Comparison of ENCODE assay signal across 8 mouse cellular contexts in the genomic region with DNA sequence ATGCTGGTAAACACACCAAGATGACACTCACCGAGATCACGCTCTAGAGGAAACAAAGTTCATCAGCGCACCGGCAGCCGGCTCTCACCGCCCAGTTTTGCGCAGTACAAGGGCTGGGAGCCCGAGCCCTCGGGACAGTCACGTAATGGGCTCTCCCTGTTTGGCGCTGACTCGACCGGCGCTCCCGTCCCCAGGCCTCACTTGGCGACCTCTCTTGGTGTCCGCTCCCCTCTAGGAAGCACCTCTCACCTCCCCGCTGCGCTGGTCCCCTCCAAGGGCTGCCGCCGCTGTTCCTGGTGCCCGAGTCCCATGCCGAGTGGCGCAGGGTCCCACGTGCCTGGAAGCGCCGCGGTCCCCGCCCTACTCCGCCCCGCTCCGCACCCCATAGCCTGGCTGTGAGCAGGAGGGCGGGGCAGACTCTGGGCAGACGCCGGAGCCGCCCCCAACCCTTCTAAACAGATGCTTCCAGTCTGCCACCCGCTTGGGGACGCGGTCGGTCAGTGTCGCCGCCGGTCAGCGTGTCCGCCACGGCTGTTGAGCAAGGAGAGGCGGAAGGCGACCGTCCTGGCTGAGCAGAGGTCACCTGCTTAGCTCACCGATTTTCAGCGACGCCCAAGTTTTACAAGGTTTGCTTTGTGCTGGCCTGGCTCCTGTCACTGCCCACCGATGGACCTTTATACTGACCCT. TPM values are rescaled to one million over a fixed set of nuclear protein-coding genes. Genes with fewer than 3 reads are reported as not detected.
DNase-seq lines count a peak whose midpoint lies in the region; ATAC-seq and TF ChIP-seq lines count a peak whose summit lies in the region.

No protein-coding gene starts in this region.

- peak overlapping the region; percentile 99 for H3K4me2 ChIP-seq in embryonic facial prominence, embryonic 14.5 days (ENCODE audit: low read depth, low read length)
- peak overlapping the region; percentile 92 for H3K4me2 ChIP-seq in heart, embryonic 15.5 days
- peak overlapping the region; percentile 79 for H3K4me2 ChIP-seq in lung, embryonic 16.5 days (ENCODE audit: low read depth, low read length)

- no peak for TF ChIP-seq POLR2A in olfactory bulb, adult 2 months (IDR thresholded peaks at IDR 0.05; ENCODE audit: insufficient read depth, low read depth, low read length)

- H3K9me3 ChIP-seq in embryonic facial prominence, embryonic 14.5 days (ENCODE audit: control insufficient read depth, low read length) = no peaks in the 10 kb centered on the region
- H3K9me3 ChIP-seq in heart, embryonic 15.5 days (replicated peaks) = no peaks in the 10 kb centered on the region
- H3K9me3 ChIP-seq in lung, embryonic 16.5 days (ENCODE audit: control insufficient read depth, low read length) = no peaks in the 10 kb centered on the region

- peak; percentile 96 for ATAC-seq in embryonic facial prominence, embryonic 14.5 days (ENCODE audit: low read depth)
- ATAC-seq in heart, embryonic 15.5 days (replicated peaks; ENCODE audit: insufficient number of reproducible peaks, insufficient read depth, low FRiP score, low read depth) = peak; percentile 94
- ATAC-seq in lung, embryonic 16.5 days (ENCODE audit: low read depth) = peak; percentile 97

- under 1% methylated on average over 42 of the region's 53 CpGs for WGBS in embryonic facial prominence, embryonic 14.5 days
- WGBS in heart, embryonic 15.5 days = under 1% methylated on average over 53 of the region's 53 CpGs
- WGBS in lung, embryonic 16.5 days = under 1% methylated on average over 53 of the region's 53 CpGs
- WGBS in olfactory bulb, adult 2 months = 2% methylated on average over 53 of the region's 53 CpGs

- H3K4me1 ChIP-seq in embryonic facial prominence, embryonic 14.5 days (ENCODE audit: control insufficient read depth, insufficient read depth, low read length) = peaks cover 17% of the 10 kb centered on the region
- H3K4me1 ChIP-seq in heart, embryonic 15.5 days (replicated peaks) = peaks cover 14% of the 10 kb centered on the region
- H3K4me1 ChIP-seq in lung, embryonic 16.5 days (replicated peaks; ENCODE audit: control insufficient read depth, insufficient read depth, low read length) = peaks cover 16% of the 10 kb centered on the region
- H3K4me1 ChIP-seq in olfactory bulb, adult 2 months (ENCODE audit: control insufficient read depth, insufficient read depth, low read length) = peaks cover 15% of the 10 kb centered on the region

- no peak for TF ChIP-seq CTCF in olfactory bulb, adult 2 months (IDR thresholded peaks at IDR 0.05; ENCODE audit: insufficient read depth, low read depth, low read length)

- peak overlapping the region; percentile 56 for H3K4me3 ChIP-seq in embryonic facial prominence, embryonic 14.5 days (ENCODE audit: low read depth, low read length)
- H3K4me3 ChIP-seq in heart, embryonic 15.5 days = peak overlapping the region; percentile 57
- peak overlapping the region; percentile 61 for H3K4me3 ChIP-seq in lung, embryonic 16.5 days (ENCODE audit: low read length)
- H3K4me3 ChIP-seq in olfactory bulb, adult 2 months (ENCODE audit: insufficient read depth, low read depth, low read length) = peak overlapping the region; percentile 40

- no peak overlapping the region for H3K27ac ChIP-seq in embryonic facial prominence, embryonic 14.5 days (replicated peaks; ENCODE audit: low read depth, low read length)
- no peak overlapping the region for H3K27ac ChIP-seq in heart, embryonic 15.5 days
- no peak overlapping the region for H3K27ac ChIP-seq in lung, embryonic 16.5 days (ENCODE audit: low read length)
- no peak overlapping the region for H3K27ac ChIP-seq in olfactory bulb, adult 2 months (ENCODE audit: insufficient read depth, low read depth, low read length)

- H3K27me3 ChIP-seq in embryonic facial prominence, embryonic 14.5 days (replicated peaks; ENCODE audit: control insufficient read depth, insufficient read depth, low read length) = peaks cover 37% of the 10 kb centered on the region
- H3K27me3 ChIP-seq in heart, embryonic 15.5 days = peaks cover 30% of the 10 kb centered on the region
- H3K27me3 ChIP-seq in lung, embryonic 16.5 days (ENCODE audit: control insufficient read depth, insufficient read depth, low read depth, low read length) = no peaks in the 10 kb centered on the region; the same call in 1 of the 2 replicates

- peak overlapping the region; percentile 66 for H3K9ac ChIP-seq in embryonic facial prominence, embryonic 14.5 days (ENCODE audit: low read depth, low read length)
- H3K9ac ChIP-seq in heart, embryonic 15.5 days = peak overlapping the region; percentile 56
- peak overlapping the region; percentile 70 for H3K9ac ChIP-seq in lung, embryonic 16.5 days (ENCODE audit: low read length)

- no peaks in the 10 kb centered on the region for H3K36me3 ChIP-seq in embryonic facial prominence, embryonic 14.5 days (ENCODE audit: control insufficient read depth, insufficient read depth, low read length)
- H3K36me3 ChIP-seq in heart, embryonic 15.5 days = no peaks in the 10 kb centered on the region
- no peaks in the 10 kb centered on the region for H3K36me3 ChIP-seq in lung, embryonic 16.5 days (ENCODE audit: control insufficient read depth, insufficient read depth, low read length)

- peak; percentile 46 for DNase-seq in layer of hippocampus, adult 11-12 months (ENCODE audit: low spot score)
- no peak for DNase-seq in layer of hippocampus, adult 8-10 months (ENCODE audit: low spot score in 2 of 2)
- DNase-seq in embryonic facial prominence, embryonic 14.5 days (ENCODE audit: low spot score) = peak; percentile 82
- DNase-seq in kidney, postnatal 10 days = peak; percentile 85
- peak; percentile 46 for DNase-seq in thymus, postnatal 0 days (ENCODE audit: low spot score)

RNA-seq across cellular contexts. Expression of gene P2ry2, which starts 0.8 kb away (rescaled TPM):
- total RNA-seq in layer of hippocampus, adult 8-10 months (2022) = 1 to 10 TPM in 2 of 4 experiments, under 1 TPM in 2; 0.60 to 4.5 (median 1.9) TPM
- 2.0 and 2.3 TPM in 2 replicates for polyA plus RNA-seq in embryonic facial prominence, embryonic 14.5 days (2014; fragmentation: Nextera tagmentation; extraction: Ambion mirVana)
- 2.2 and 3.5 TPM in 2 replicates for polyA plus RNA-seq in heart, embryonic 15.5 days (2015; fragmentation: Nextera tagmentation; extraction: Ambion mirVana)
- 4.5 and 4.8 TPM in 2 replicates for polyA plus RNA-seq in lung, embryonic 16.5 days (2015; fragmentation: Nextera tagmentation; extraction: Ambion mirVana)
- not detected in 2 replicates for polyA plus RNA-seq in olfactory bulb, adult 2 months (2012; ENCODE audit: insufficient read depth, insufficient read length, low replicate concordance, missing spikeins)
- polyA plus RNA-seq in thymus, postnatal 0 days (2015; fragmentation: Nextera tagmentation; extraction: Ambion mirVana) = 1.6 TPM in 2 replicates

RNA-seq across cellular contexts. Expression of gene P2ry6, which starts 37.4 kb away (rescaled TPM):
- total RNA-seq in layer of hippocampus, adult 8-10 months (2022) = 1 to 10 TPM; 3.1 to 8.7 (median 6.5) TPM
- polyA plus RNA-seq in embryonic facial prominence, embryonic 14.5 days (2014; fragmentation: Nextera tagmentation; extraction: Ambion mirVana) = 6.9 and 7.3 TPM in 2 replicates
- 3.8 and 6.8 TPM in 2 replicates for polyA plus RNA-seq in heart, embryonic 15.5 days (2015; fragmentation: Nextera tagmentation; extraction: Ambion mirVana)
- polyA plus RNA-seq in lung, embryonic 16.5 days (2015; fragmentation: Nextera tagmentation; extraction: Ambion mirVana) = 9.1 and 10.1 TPM in 2 replicates
- polyA plus RNA-seq in olfactory bulb, adult 2 months (2012; ENCODE audit: insufficient read depth, insufficient read length, low replicate concordance, missing spikeins) = not detected in 2 replicates
- polyA plus RNA-seq in thymus, postnatal 0 days (2015; fragmentation: Nextera tagmentation; extraction: Ambion mirVana) = 6.0 and 6.4 TPM in 2 replicates

Comparison
In these comparisons a context has a peak if more than half of its experiments do, and no peak if none do; other contexts are left out.
1. DNase-seq: peak in layer of hippocampus, adult 11-12 months (single experiment), embryonic facial prominence, embryonic 14.5 days (single experiment), kidney, postnatal 10 days (single experiment) and thymus, postnatal 0 days (single experiment); none in layer of hippocampus, adult 8-10 months (0 of 2).
2. Peak in every context shown above with its lines, with median percentiles within 50 percentile points of each other: ATAC-seq, H3K4me2 ChIP-seq, H3K4me3 ChIP-seq and H3K9ac ChIP-seq.